Mouse (Mus musculus) liver, postnatal 0 days (tissue): ENCODE results near the gene Ppcs.

Experiments
- CTCF ChIP-seq: sonication (generic); IDR thresholded peaks from 2 replicates; pipeline ENCODE4 v1.5.1; 2016; ENCODE audit warnings: antibody characterized with exemption, low read depth
- EP300 ChIP-seq: IDR thresholded peaks from 2 replicates; pipeline ENCODE4 v1.6.1; 2016; ENCODE audit warnings: antibody characterized with exemption, low read depth, mild to moderate bottlenecking

DNA sequence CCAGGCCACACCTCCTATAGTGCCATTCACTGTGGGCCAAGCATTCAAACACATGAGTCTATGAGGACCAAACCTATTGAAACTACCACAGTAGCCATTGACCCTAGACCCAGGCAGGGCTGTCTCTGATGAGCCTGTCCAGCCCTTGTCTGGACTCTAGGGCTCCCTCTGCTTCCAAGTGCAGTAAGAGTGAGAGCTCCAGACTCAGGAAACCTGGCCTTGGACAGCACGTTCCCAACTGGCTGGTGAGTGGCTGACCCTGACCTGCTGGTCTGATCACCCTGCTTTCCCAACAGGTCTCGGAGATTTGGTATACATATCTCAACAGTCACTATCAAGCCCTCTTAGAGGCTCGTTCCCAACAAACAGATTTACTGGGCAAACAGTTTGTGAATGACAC lies 25.6 kb upstream of the Ppcs start:
- TF ChIP-seq EP300: no peak
- no peak for TF ChIP-seq CTCF
